Mouse (Mus musculus): ENCODE measurements around the gene AW551984. TPM values are rescaled to one million over a fixed set of nuclear protein-coding genes. Genes with fewer than 3 reads are reported as not detected.

AW551984 gene
- polyA plus RNA-seq (2015; fragmentation: Nextera tagmentation; extraction: Ambion mirVana): 218 and 230 TPM in 2 replicates

- Histone ChIP-seq H3K27ac (ENCODE audit: low read depth, low read length) (peak within 1 kb of the TSS; percentile 78), H3K36me3 (ENCODE audit: control insufficient read depth, insufficient read depth, low read length) (peaks cover 4% of the 10 kb centered on the region; the same call in 1 of the 2 replicates), H3K27me3 (replicated peaks; ENCODE audit: control insufficient read depth, insufficient read depth, low read length) (no peaks in the 10 kb centered on the region), H3K9ac (ENCODE audit: low read depth, low read length) (peak within 1 kb of the TSS; percentile 65), H3K4me1 (ENCODE audit: control insufficient read depth, insufficient read depth, low read depth, low read length) (no peaks in the 10 kb centered on the region; the same call in 1 of the 2 replicates), H3K4me3 (ENCODE audit: low read length) (peak within 1 kb of the TSS; percentile 50), H3K9me3 (ENCODE audit: control insufficient read depth, low read length) (no peaks in the 10 kb centered on the region), H3K4me2 (ENCODE audit: low read length) (peak within 1 kb of the TSS; percentile 61)
- peak; percentile 60 for ATAC-seq
- WGBS: 1% methylated on average over 8 of the region's 8 CpGs
Measured at GRCm38 (mm10) chr9:39603999-39604453, at the start of gene AW551984. TSS of gene AW551984 (minus strand) at chr9:39604403.

GRCm38 (mm10) chr9:39647382-39647781 is 43.2 kb upstream of the AW551984 start:
- Histone ChIP-seq H3K36me3 (ENCODE audit: control insufficient read depth, insufficient read depth, low read length) (no peaks in the 10 kb centered on the region), H3K27ac (ENCODE audit: low read depth, low read length) (no peak overlapping the region), H3K4me2 (ENCODE audit: low read length) (no peak overlapping the region), H3K9me3 (ENCODE audit: control insufficient read depth, low read length) (no peaks in the 10 kb centered on the region), H3K27me3 (replicated peaks; ENCODE audit: control insufficient read depth, insufficient read depth, low read length) (no peaks in the 10 kb centered on the region), H3K9ac (ENCODE audit: low read depth, low read length) (no peak overlapping the region), H3K4me1 (ENCODE audit: control insufficient read depth, insufficient read depth, low read depth, low read length) (no peaks in the 10 kb centered on the region), H3K4me3 (ENCODE audit: low read length) (no peak overlapping the region)
- no peak for ATAC-seq
- WGBS: 92% methylated on average over 4 of the region's 4 CpGs

- Histone ChIP-seq H3K4me2 (ENCODE audit: low read length) (no peak within 1 kb of the TSS), H3K9ac (ENCODE audit: low read depth, low read length) (no peak within 1 kb of the TSS), H3K4me3 (ENCODE audit: low read length) (no peak within 1 kb of the TSS), H3K27me3 (replicated peaks; ENCODE audit: control insufficient read depth, insufficient read depth, low read length) (no peaks in the 10 kb centered on the region), H3K36me3 (ENCODE audit: control insufficient read depth, insufficient read depth, low read length) (no peaks in the 10 kb centered on the region), H3K27ac (ENCODE audit: low read depth, low read length) (no peak within 1 kb of the TSS), H3K9me3 (ENCODE audit: control insufficient read depth, low read length) (no peaks in the 10 kb centered on the region), H3K4me1 (ENCODE audit: control insufficient read depth, insufficient read depth, low read depth, low read length) (no peaks in the 10 kb centered on the region)
- ATAC-seq: no peak
Measured at GRCm38 (mm10) chr9:39644785-39645184, 40.6 kb upstream of the AW551984 start, which contains the start of gene Olfr961. TSS of gene Olfr961 (plus strand) at chr9:39645085.

GRCm38 (mm10) chr9:39633913-39634594 is 29.9 kb upstream of the AW551984 start:
- H3K27ac ChIP-seq (ENCODE audit: low read depth, low read length): peak overlapping the region; percentile 64

GRCm38 (mm10) chr9:39629069-39629468 is 24.9 kb upstream of the AW551984 start:
- H3K9me3 ChIP-seq (ENCODE audit: control insufficient read depth, low read length): no peaks in the 10 kb centered on the region
- no peak overlapping the region for H3K9ac ChIP-seq (ENCODE audit: low read depth, low read length)
- no peaks in the 10 kb centered on the region for H3K36me3 ChIP-seq (ENCODE audit: control insufficient read depth, insufficient read depth, low read length)
- H3K27me3 ChIP-seq (replicated peaks; ENCODE audit: control insufficient read depth, insufficient read depth, low read length): no peaks in the 10 kb centered on the region
- no peak overlapping the region for H3K27ac ChIP-seq (ENCODE audit: low read depth, low read length)
- H3K4me2 ChIP-seq (ENCODE audit: low read length): no peak overlapping the region
- no peak for ATAC-seq
- no peaks in the 10 kb centered on the region; the same call in 1 of the 2 replicates for H3K4me1 ChIP-seq (ENCODE audit: control insufficient read depth, insufficient read depth, low read depth, low read length)
- no peak overlapping the region for H3K4me3 ChIP-seq (ENCODE audit: low read length)
- WGBS: 89% methylated on average over 2 of the region's 2 CpGs

More at GRCm38 (mm10) chr9:39633913-39634594, 29.9 kb upstream of the AW551984 start:
- Histone ChIP-seq H3K27me3 (replicated peaks; ENCODE audit: control insufficient read depth, insufficient read depth, low read length) (no peaks in the 10 kb centered on the region), H3K4me1 (ENCODE audit: control insufficient read depth, insufficient read depth, low read depth, low read length) (peaks cover 3% of the 10 kb centered on the region; the same call in 1 of the 2 replicates), H3K9ac (ENCODE audit: low read depth, low read length) (no peak overlapping the region), H3K4me3 (ENCODE audit: low read length) (no peak overlapping the region), H3K4me2 (ENCODE audit: low read length) (no peak overlapping the region), H3K9me3 (ENCODE audit: control insufficient read depth, low read length) (no peaks in the 10 kb centered on the region), H3K36me3 (ENCODE audit: control insufficient read depth, insufficient read depth, low read length) (no peaks in the 10 kb centered on the region)
- ATAC-seq: peak; percentile 94
- 24% methylated on average over 4 of the region's 4 CpGs for WGBS

- WGBS: 79% methylated on average over 2 of the region's 2 CpGs
- ATAC-seq: no peak
- Histone ChIP-seq H3K4me3 (ENCODE audit: low read length) (no peak overlapping the region), H3K4me2 (ENCODE audit: low read length) (no peak overlapping the region), H3K9ac (ENCODE audit: low read depth, low read length) (no peak overlapping the region), H3K9me3 (ENCODE audit: control insufficient read depth, low read length) (no peaks in the 10 kb centered on the region), H3K27ac (ENCODE audit: low read depth, low read length) (no peak overlapping the region), H3K27me3 (replicated peaks; ENCODE audit: control insufficient read depth, insufficient read depth, low read length) (no peaks in the 10 kb centered on the region), H3K36me3 (ENCODE audit: control insufficient read depth, insufficient read depth, low read length) (no peaks in the 10 kb centered on the region), H3K4me1 (ENCODE audit: control insufficient read depth, insufficient read depth, low read depth, low read length) (no peaks in the 10 kb centered on the region)
Measured at GRCm38 (mm10) chr9:39624711-39625110, 20.5 kb upstream of the AW551984 start.

GRCm38 (mm10) chr9:39623783-39624182 is 19.6 kb upstream of the AW551984 start:
- Histone ChIP-seq H3K4me1 (ENCODE audit: control insufficient read depth, insufficient read depth, low read depth, low read length) (no peaks in the 10 kb centered on the region), H3K27me3 (replicated peaks; ENCODE audit: control insufficient read depth, insufficient read depth, low read length) (no peaks in the 10 kb centered on the region), H3K36me3 (ENCODE audit: control insufficient read depth, insufficient read depth, low read length) (no peaks in the 10 kb centered on the region), H3K4me2 (ENCODE audit: low read length) (no peak overlapping the region), H3K27ac (ENCODE audit: low read depth, low read length) (no peak overlapping the region), H3K4me3 (ENCODE audit: low read length) (no peak overlapping the region), H3K9ac (ENCODE audit: low read depth, low read length) (no peak overlapping the region), H3K9me3 (ENCODE audit: control insufficient read depth, low read length) (no peaks in the 10 kb centered on the region)
- ATAC-seq: no peak
- WGBS: 96% methylated on average over 3 of the region's 3 CpGs

GRCm38 (mm10) chr9:39621073-39621472 is 16.9 kb upstream of the AW551984 start, which contains the start of gene Olfr960:
TSS of gene Olfr960 (plus strand) at chr9:39621373.
- ATAC-seq: no peak
- H3K4me3 ChIP-seq (ENCODE audit: low read length): no peak within 1 kb of the TSS
- H3K4me1 ChIP-seq (ENCODE audit: control insufficient read depth, insufficient read depth, low read depth, low read length): no peaks in the 10 kb centered on the region
- no peak within 1 kb of the TSS for H3K4me2 ChIP-seq (ENCODE audit: low read length)
- no peaks in the 10 kb centered on the region for H3K9me3 ChIP-seq (ENCODE audit: control insufficient read depth, low read length)
- no peak within 1 kb of the TSS for H3K9ac ChIP-seq (ENCODE audit: low read depth, low read length)
- WGBS: 58% methylated on average over 1 of the region's 1 CpGs
- no peak within 1 kb of the TSS for H3K27ac ChIP-seq (ENCODE audit: low read depth, low read length)
- no peaks in the 10 kb centered on the region for H3K36me3 ChIP-seq (ENCODE audit: control insufficient read depth, insufficient read depth, low read length)
- H3K27me3 ChIP-seq (replicated peaks; ENCODE audit: control insufficient read depth, insufficient read depth, low read length): no peaks in the 10 kb centered on the region

- no peaks in the 10 kb centered on the region for H3K27me3 ChIP-seq (replicated peaks; ENCODE audit: control insufficient read depth, insufficient read depth, low read length)
- no peaks in the 10 kb centered on the region for H3K36me3 ChIP-seq (ENCODE audit: control insufficient read depth, insufficient read depth, low read length)
- no peak for ATAC-seq
- H3K4me3 ChIP-seq (ENCODE audit: low read length): no peak overlapping the region
- H3K9ac ChIP-seq (ENCODE audit: low read depth, low read length): no peak overlapping the region
- H3K9me3 ChIP-seq (ENCODE audit: control insufficient read depth, low read length): no peaks in the 10 kb centered on the region
- WGBS: 76% methylated on average over 1 of the region's 1 CpGs
- no peak overlapping the region for H3K4me2 ChIP-seq (ENCODE audit: low read length)
- no peak overlapping the region for H3K27ac ChIP-seq (ENCODE audit: low read depth, low read length)
- no peaks in the 10 kb centered on the region for H3K4me1 ChIP-seq (ENCODE audit: control insufficient read depth, insufficient read depth, low read depth, low read length)
Measured at GRCm38 (mm10) chr9:39611953-39612352, 7.8 kb upstream of the AW551984 start.

All from hindbrain, embryonic 16.5 days (tissue).